Mouse (Mus musculus) NIH3T3 (cell line): ENCODE results near the gene Adcy7.

Experiments
- DNase-seq: peaks from one replicate; pipeline ENCODE4 v3.0.0-alpha.2; 2012; ENCODE audit warnings: low read depth

Adcy7 gene

GRCm38 (mm10) chr8:88272231-88273050, at the start of gene Adcy7:
Gene Adcy7 (plus strand): TSS chr8:88272403.
- no peak for DNase-seq

GRCm38 (mm10) chr8:88225358-88225757, 46.8 kb upstream of the Adcy7 start:
- DNase-seq, result peak; percentile 12

GRCm38 (mm10) chr8:88227851-88228250, 44.4 kb upstream of the Adcy7 start:
- no peak for DNase-seq

- DNase-seq, result peak; percentile 71
Observed at GRCm38 (mm10) chr8:88228286-88228685, 43.9 kb upstream of the Adcy7 start.

- no peak for DNase-seq
Observed at GRCm38 (mm10) chr8:88228800-88229199, 43.4 kb upstream of the Adcy7 start.

GRCm38 (mm10) chr8:88236666-88237065, 35.5 kb upstream of the Adcy7 start:
- DNase-seq, result no peak

GRCm38 (mm10) chr8:88237606-88238005, 34.6 kb upstream of the Adcy7 start:
- DNase-seq, result no peak

GRCm38 (mm10) chr8:88239277-88239676, 32.9 kb upstream of the Adcy7 start:
- DNase-seq, result no peak

- DNase-seq, result no peak
Observed at GRCm38 (mm10) chr8:88241871-88242270, 30.3 kb upstream of the Adcy7 start.

GRCm38 (mm10) chr8:88244298-88244697, 27.9 kb upstream of the Adcy7 start:
- DNase-seq, result peak; percentile 68

GRCm38 (mm10) chr8:88252791-88253190, 19.4 kb upstream of the Adcy7 start:
- DNase-seq, result peak; percentile 75

GRCm38 (mm10) chr8:88254957-88255356, 17.2 kb upstream of the Adcy7 start:
- no peak for DNase-seq

- no peak for DNase-seq
Observed at GRCm38 (mm10) chr8:88258024-88258423, 14.2 kb upstream of the Adcy7 start.

- no peak for DNase-seq
Observed at GRCm38 (mm10) chr8:88258544-88258943, 13.7 kb upstream of the Adcy7 start.

- no peak for DNase-seq
Observed at GRCm38 (mm10) chr8:88260466-88260980, 11.7 kb upstream of the Adcy7 start.

- peak; percentile 52 for DNase-seq
Observed at GRCm38 (mm10) chr8:88262831-88263635, 9.2 kb upstream of the Adcy7 start.

- DNase-seq, result peak; percentile 69
Observed at GRCm38 (mm10) chr8:88265511-88265910, 6.7 kb upstream of the Adcy7 start.

- peak; percentile 91 for DNase-seq
Observed at GRCm38 (mm10) chr8:88266170-88266800, 5.9 kb upstream of the Adcy7 start.

- no peak for DNase-seq
Observed at GRCm38 (mm10) chr8:88266801-88267403, 5.3 kb upstream of the Adcy7 start.

- DNase-seq, result peak; percentile 41
Observed at GRCm38 (mm10) chr8:88269107-88269875, 2.9 kb upstream of the Adcy7 start.

- no peak for DNase-seq
Observed at GRCm38 (mm10) chr8:88270086-88270485, 2.1 kb upstream of the Adcy7 start.
